Mouse (Mus musculus): ENCODE measurements around the gene Rpl11.
"Not testable (repeated sequence)": the region's sequence is repeated elsewhere in the genome, so short reads cannot be mapped to it uniquely, and the experiment has no call there.

Rpl11 gene

GRCm38 (mm10) chr4:135980223-135980622, 73.0 kb downstream of the Rpl11 start:
- not testable (repeated sequence) for DNase-seq (ENCODE audit: low read depth, low spot score)

Data from ES-CJ7 (cell line).